Mouse (Mus musculus) Patski (cell line): ENCODE data around the gene Fgd4. TPM values are rescaled to one million over a fixed set of nuclear protein-coding genes. Genes with fewer than 3 reads are reported as not detected.

Source experiments
- ATAC-seq: fragments of 100-300 bp; one replicate; pipeline ENCODE4 v1.8.0; 2021
- CTCF ChIA-PET: fragments of 350-600 bp; sonication (Branson Sonifier 250); formaldehyde crosslinking; loops from one replicate; lab custom pipeline; 2022; ENCODE audit warnings: inconsistent platforms; lab: Charles Lee
- POLR2A ChIA-PET: fragments of 350-600 bp; sonication (Branson Sonifier 250); formaldehyde crosslinking; loops from one replicate; lab custom pipeline; 2022; ENCODE audit warnings: antibody characterized with exemption, inconsistent platforms; lab: Charles Lee
- DNase-seq: peaks from one replicate; pipeline ENCODE4 v3.0.0-alpha.2; 2011; ENCODE audit warnings: low read depth, low spot score
- H3K27me3 ChIP-seq: fragments of 371-371 bp; one replicate; pipeline ENCODE4 v1.5.1; 2021
- CTCF ChIP-seq: fragments of 100-300 bp; IDR thresholded peaks from one replicate; pipeline ENCODE4 v1.5.1; 2021
- in situ Hi-C: fragments of 300-500 bp; cut with MboI; formaldehyde crosslinking; loops from 3 replicates; pipeline ENCODE4 v1.11.1; 2018; ENCODE audit warnings: low pct_unique_long_range_greater_than_20kb, mixed read lengths
- polyA plus RNA-seq: library from polyadenylated mRNA; unstranded; gene quantifications from one replicate; pipeline ENCODE4 v1.2.3, GENCODE M21; 2021

The Fgd4 gene
- polyA plus RNA-seq: 10.3 TPM

DNA sequence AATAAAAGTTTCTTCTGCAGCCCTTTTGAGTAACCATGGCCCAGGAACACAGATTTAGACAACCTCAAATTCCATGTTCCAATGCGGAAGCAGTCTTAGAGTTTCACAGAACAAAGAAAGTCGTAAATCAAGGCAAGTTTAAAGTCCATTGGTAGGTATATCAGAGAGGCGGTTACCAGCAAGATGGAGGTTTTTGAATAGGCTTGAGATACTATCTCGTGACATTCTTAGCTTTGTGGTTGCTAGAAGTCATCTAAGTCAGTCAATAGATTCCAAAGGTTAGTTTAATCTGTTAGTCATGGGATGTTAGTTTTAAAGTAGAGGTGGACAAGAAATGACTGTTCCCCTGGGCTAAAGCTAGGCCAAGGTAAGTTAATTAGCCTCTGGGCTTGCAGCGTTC is at the start of gene Fgd4:
Gene Fgd4, minus strand, starts transcription at position 89 of the 400 bp plus-strand sequence.
- no peaks in the 10 kb centered on the region for H3K27me3 ChIP-seq
- no peak for TF ChIP-seq CTCF
- DNase-seq (peak; percentile 56), ATAC-seq (peak; percentile 72)
- ChIA-PET CTCF (interaction anchor here (1.0 to 1.2 kb wide), 2 partner anchors 72 to 80 kb away, joined by 3 read pairs; no protein-coding TSS in a partner anchor), POLR2A (interaction anchor here (0.6 kb wide), 1 partner anchor 422 kb away, joined by 3 read pairs; no protein-coding TSS in a partner anchor)
- in situ Hi-C loops: no loop called here

DNA sequence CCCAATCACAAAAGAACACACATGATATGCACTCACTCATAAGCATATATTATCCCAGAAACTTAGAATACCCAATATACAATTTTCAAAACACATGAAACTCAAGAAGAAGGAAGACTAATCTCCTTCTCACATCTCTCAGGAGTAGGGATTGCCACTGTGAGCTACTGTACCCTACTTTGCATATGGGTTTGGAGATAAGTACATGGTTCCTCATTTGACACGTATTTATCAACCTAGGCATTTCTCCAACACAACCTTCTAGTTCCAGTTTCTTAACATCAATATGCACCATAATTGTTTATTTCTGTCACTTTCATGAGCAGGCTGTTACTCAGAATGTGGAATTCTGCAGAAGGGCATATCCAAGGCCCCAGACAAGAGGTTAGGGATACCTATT is 44.8 kb upstream of the Fgd4 start:
- CTCF ChIA-PET: no interaction called here
- no peak for DNase-seq
- TF ChIP-seq CTCF: no peak
- in situ Hi-C loops: no loop called here
- peaks cover 7% of the 10 kb centered on the region for H3K27me3 ChIP-seq
- ATAC-seq: no peak
- POLR2A ChIA-PET: no interaction called here

DNA sequence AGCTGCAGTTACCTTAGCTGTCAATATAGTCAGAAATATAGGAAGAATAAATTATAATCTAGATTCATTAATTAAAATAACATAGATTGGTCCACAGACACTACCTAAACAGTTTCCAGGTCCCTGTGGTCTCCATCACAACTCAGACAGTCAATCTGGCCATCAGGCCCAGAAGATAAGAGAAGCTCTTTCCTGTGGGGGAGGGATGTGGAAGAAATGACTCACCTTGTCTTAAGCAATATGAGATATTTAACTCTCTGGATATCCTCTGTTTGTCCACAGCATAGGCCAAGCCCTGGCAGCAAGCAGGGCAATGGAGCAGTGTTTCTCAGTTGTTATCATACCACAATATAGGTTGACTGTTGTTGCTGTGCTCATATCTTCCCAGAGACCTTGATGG is 33.4 kb upstream of the Fgd4 start:
- TF ChIP-seq CTCF: no peak
- POLR2A ChIA-PET: no interaction called here

GRCm38 (mm10) chr16:16599586-16600401 is 555 bp downstream of the Fgd4 start:
- POLR2A ChIA-PET: interaction anchor here (0.6 kb wide), 1 partner anchor 94 kb away, joined by 3 read pairs; no protein-coding TSS in a partner anchor

More for the DNA sequence above, 33.4 kb upstream of the Fgd4 start:
- ATAC-seq (no peak), DNase-seq (no peak)
- in situ Hi-C loops: no loop called here
- H3K27me3 ChIP-seq: no peaks in the 10 kb centered on the region
- CTCF ChIA-PET: no interaction called here

GRCm38 (mm10) chr16:16596582-16596981 is 3.8 kb downstream of the Fgd4 start:
- DNase-seq: no peak

More at GRCm38 (mm10) chr16:16599586-16600401, 555 bp downstream of the Fgd4 start:
- CTCF ChIA-PET: interaction anchor here (1.0 to 1.2 kb wide), 2 partner anchors 71 to 80 kb away, joined by 3 read pairs; no protein-coding TSS in a partner anchor
- no peaks in the 10 kb centered on the region for H3K27me3 ChIP-seq
- ATAC-seq (peak; percentile 88), DNase-seq (no peak)
- in situ Hi-C loops: loop anchor here (10.0 kb wide), 1 partner anchor 245 kb away; the partner anchor contains the start of gene Dnm1l
- TF ChIP-seq CTCF: no peak

GRCm38 (mm10) chr16:16592622-16593021 is 7.7 kb downstream of the Fgd4 start:
- in situ Hi-C loops: loop anchor here (10.0 kb wide), 1 partner anchor 238 kb away; the partner anchor contains the start of gene Dnm1l
- no peaks in the 10 kb centered on the region for H3K27me3 ChIP-seq
- POLR2A ChIA-PET: no interaction called here
- no peak for TF ChIP-seq CTCF
- peak; percentile 91 for ATAC-seq
- CTCF ChIA-PET: no interaction called here
- DNase-seq: no peak

More at GRCm38 (mm10) chr16:16596582-16596981, 3.8 kb downstream of the Fgd4 start:
- no peak for ATAC-seq
- POLR2A ChIA-PET: no interaction called here
- no peaks in the 10 kb centered on the region for H3K27me3 ChIP-seq
- peak; percentile 65 for TF ChIP-seq CTCF
- CTCF ChIA-PET: interaction anchor here (0.8 kb wide), 2 partner anchors 9 to 12 kb away, joined by 3 to 5 read pairs; no protein-coding TSS in a partner anchor
- in situ Hi-C loops: loop anchor here (10.0 kb wide), 1 partner anchor 242 kb away; the partner anchor contains the start of gene Dnm1l

DNA sequence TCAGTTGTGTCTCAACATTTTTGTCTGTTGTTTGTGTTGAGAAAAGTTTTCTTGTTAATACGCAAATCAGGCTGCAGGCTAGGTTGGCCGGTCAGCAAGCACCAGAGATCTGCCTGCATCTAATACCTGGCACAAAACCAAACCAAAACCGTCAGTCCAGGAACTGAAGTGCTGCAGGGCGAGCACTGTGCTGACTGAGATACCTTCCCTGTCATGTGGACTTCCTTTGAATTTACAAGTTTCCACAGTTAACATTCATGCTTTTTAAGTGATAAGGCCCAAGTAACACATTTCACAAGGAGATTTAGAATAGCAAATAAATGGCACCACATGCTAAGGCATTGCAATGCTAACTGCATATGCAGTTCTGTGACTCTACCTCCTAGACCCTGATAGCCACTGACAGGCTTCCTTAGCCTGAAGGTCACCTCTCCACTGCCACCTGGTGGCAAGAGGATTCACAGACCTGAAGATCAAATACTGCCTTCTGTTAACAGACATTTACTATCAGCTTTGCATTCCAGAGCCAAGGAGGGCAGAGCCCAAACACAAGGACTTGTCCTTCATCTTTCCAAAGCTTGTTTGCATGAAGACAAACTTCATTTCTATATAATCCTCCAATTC is 15.8 kb downstream of the Fgd4 start:
- DNase-seq: no peak
- peak; percentile 90 for TF ChIP-seq CTCF
- no peaks in the 10 kb centered on the region for H3K27me3 ChIP-seq
- ChIA-PET CTCF (interaction anchor here (0.6 to 1.4 kb wide), 9 partner anchors 10 to 368 kb away, joined by 3 to 5 read pairs (median 3); no protein-coding TSS in a partner anchor), POLR2A (no interaction called here)
- ATAC-seq: peak; percentile 85
- in situ Hi-C loops: loop anchor here (5.0 kb wide), 2 partner anchors 277 to 382 kb away; no protein-coding TSS in a partner anchor

DNA sequence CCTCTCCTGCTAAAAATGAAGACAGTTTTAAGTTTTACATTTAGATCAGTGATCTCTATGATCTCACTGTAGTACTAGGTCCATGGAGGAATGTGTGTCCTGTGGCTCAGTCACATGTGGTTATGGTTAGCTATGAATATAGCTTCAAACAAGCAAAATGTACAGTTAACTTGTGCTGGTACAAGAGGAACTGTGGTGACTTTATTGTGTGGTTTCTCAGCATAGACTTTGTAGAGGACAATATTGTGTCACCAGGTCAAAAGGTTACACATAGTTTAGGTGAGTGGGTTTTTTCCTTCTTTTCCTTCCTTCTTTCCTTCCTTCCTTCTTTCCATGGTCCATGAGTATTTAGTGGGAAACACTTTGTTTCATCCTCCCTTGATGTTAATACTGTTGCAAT is 23.8 kb downstream of the Fgd4 start:
- POLR2A ChIA-PET: no interaction called here

GRCm38 (mm10) chr16:16574508-16574907 is 25.8 kb downstream of the Fgd4 start:
- CTCF ChIA-PET: interaction anchor here (0.6 to 1.4 kb wide), 4 partner anchors 8 to 21 kb away, joined by 3 to 4 read pairs (median 3); no protein-coding TSS in a partner anchor
- POLR2A ChIA-PET: no interaction called here
- H3K27me3 ChIP-seq: no peaks in the 10 kb centered on the region
- DNase-seq (no peak), ATAC-seq (no peak)
- in situ Hi-C loops: no loop called here
- TF ChIP-seq CTCF: no peak

More for the DNA sequence above, 23.8 kb downstream of the Fgd4 start:
- CTCF ChIA-PET: no interaction called here
- ATAC-seq: no peak
- in situ Hi-C loops: no loop called here
- no peak for TF ChIP-seq CTCF
- DNase-seq: no peak
- no peaks in the 10 kb centered on the region for H3K27me3 ChIP-seq

- no peak for DNase-seq
- ATAC-seq: no peak
- CTCF ChIA-PET: interaction anchor here (1.2 to 1.5 kb wide), 2 partner anchors 9 to 14 kb away, joined by 3 to 4 read pairs; no protein-coding TSS in a partner anchor
- TF ChIP-seq CTCF: no peak
- POLR2A ChIA-PET: no interaction called here
- no peaks in the 10 kb centered on the region for H3K27me3 ChIP-seq
- in situ Hi-C loops: no loop called here
These were observed 27.2 kb downstream of the Fgd4 start for GRCm38 (mm10) chr16:16573167-16573566.
